Mouse (Mus musculus): ENCODE results near the gene Shprh.

- TF ChIP-seq POLR2A (IDR thresholded peaks at IDR 0.05; ENCODE audit: low read depth, low read length) (no peak), CTCF (IDR thresholded peaks at IDR 0.05; ENCODE audit: borderline replicate concordance, insufficient read depth, low read length) (no peak)
Observed at GRCm38 (mm10) chr10:11148446-11148845, 781 bp upstream of the Shprh start.
